Mouse (Mus musculus): ENCODE measurements at regions not wholly inside any gene's neighbourhood (a gene's known extent, or its start where the extent isn't known, plus 50 kb on each side); places are given as distances from the start of the nearest gene placed in this dataset.

- TF ChIP-seq CTCF (IDR thresholded peaks at IDR 0.05; ENCODE audit: extremely low read depth, insufficient read depth, insufficient read length, insufficient replicate concordance) (no peak), POLR2A (IDR thresholded peaks at IDR 0.05; ENCODE audit: low read depth, low read length) (no peak)
These were observed 82.0 kb upstream of the Ppm1b start for GRCm38 (mm10) chr17:84874494-84874893.
